Mouse (Mus musculus): Measurements from ENCODE around the gene Map3k4.
A peak's percentile ranks its signal among the peaks of the same experiment; 100 is the strongest.

Gene Map3k4

DNA sequence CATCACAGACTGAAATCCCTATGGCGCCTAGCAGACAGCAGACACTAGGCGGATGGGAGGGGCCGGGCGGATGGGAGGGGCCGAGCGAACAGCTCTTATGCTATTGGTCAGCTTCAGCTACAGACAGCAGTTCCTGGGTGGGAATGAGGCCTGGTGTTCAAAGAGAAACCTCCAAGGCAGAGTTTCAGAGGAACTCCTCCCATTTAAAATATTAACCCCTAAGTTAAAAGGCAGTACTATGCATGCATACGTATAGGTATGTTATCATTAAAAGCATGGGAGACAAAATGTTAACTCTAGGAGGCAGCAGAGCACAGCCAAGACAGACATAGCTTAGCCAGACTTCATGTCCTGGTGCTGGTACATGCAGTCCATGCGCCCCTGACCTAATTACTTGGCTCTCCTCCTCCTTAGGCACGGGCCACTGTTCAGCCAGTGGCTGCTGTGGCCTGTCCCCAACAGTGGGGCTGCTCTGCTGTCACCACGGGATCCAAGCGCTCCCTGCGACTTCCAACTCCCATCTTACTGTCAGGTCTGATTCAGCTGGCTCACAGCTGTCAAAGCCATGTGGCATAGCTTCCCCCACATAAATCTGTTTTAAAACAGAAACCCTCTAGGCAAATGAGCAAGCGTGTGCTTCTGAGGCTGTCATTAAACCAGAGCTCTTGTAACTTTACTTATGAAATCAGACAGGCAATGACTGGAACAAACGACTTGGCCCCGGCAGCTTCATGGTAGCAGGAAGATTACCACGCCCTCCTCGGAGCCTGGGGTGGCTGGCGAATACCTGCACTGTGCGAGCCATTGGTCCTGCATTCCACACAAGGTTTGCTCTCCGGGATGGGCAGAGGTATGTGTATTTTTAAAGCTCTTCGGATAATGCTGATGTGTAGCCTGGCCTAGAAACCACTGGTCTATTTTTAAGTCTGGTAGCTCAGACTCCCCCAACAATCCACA, 52.3 kb downstream of the Map3k4 start:
- DNase-seq, result peak in 1 of 2 experiments; percentile 55

DNA sequence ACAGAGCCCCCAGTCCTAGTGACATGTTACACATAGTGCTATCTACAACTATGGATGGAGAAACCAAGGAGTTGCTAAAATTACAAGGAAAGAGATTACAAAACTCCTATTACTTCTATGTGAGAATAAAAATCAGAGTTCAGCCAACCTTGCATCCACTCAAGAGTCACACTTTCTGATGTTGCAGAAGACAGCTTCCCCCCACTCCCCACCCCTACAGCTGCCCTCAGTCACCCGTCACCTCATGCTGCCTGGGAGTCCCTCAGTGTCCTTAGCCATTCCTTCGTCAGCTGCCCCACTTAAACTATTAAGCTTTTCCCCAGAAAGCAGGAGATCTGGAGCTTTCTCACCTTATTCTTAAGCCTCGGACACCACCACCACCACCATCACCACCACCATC, 54.3 kb downstream of the Map3k4 start:
- no peak for DNase-seq

DNA sequence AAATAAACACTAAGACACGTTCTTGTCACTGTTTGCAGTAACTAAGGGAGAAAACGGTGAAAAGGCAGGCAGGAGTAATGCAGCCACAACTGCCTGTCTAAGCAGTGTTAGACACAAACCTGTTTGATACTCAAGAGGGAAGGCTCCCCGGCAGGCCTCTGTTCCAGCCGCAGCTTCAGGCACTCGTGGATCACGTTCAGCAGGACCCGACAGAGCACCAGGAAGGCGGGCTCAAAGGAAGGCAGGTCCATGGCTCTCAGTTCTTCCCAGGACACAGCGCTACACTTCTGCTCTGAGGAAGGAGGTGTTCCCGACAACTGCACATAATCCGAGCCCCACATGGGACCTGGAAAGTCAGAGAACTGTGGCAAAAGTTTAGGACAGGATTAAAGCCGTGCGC, 54.8 kb downstream of the Map3k4 start:
- DNase-seq, result no peak

DNA sequence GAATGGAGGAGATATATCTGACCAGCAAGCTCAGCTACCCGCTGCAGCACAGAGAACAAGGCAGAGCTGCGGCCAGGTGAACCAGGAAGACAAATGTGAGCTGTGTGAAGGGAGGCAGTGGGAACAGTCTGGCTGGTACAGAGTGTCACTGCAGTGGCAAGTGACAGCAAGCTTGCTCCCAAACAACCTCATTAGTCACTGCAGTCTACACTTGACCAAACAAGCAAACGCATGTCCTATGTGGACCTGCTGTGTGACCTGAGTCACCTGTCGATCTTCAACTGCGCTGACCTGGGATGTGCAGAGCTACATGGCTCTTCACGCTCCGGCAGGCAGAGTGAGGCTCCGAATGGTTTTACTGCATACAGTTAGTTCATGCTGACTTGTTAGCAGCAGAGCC, 55.7 kb downstream of the Map3k4 start:
- DNase-seq, result no peak

DNA sequence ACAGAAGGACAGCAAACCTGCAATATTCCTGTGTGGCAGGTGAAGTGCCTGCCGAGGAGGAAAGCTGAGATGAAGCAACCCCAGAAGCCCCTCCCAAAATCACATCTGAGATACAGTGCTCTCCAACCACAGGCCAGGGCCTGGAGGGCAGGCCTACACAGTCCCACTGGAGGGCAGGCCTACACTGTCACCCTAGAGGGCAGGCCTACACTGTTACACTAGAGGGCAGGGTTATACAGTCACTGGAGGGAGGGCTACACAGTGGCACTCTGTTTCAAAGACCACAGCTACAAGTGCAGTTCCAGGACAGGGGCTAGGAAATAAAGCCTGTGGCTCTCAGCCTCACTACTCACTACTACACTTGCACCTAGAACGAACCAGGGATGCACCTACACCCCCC, 56.7 kb downstream of the Map3k4 start:
- peak in 1 of 2 experiments; percentile 35 for DNase-seq

DNA sequence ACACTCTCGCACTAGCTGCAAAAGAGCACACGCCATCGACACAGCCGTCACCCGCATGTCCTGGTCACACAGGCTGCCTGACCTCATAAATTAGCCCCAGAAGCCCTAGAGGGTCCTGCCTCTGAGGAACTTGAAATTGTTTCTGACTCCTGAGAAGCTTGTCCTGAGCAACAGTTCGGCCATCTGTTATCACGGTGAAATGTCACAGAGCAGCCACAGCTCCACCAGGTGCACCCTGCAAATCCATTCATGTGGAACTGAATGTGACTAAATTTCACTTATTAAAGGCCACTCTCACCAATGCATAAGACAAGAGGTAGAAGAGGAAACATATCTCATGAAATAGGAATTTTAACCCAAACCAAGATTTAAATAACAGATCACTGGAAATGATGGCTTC, 57.2 kb downstream of the Map3k4 start:
- DNase-seq, result peak; percentile 44 to 58

DNA sequence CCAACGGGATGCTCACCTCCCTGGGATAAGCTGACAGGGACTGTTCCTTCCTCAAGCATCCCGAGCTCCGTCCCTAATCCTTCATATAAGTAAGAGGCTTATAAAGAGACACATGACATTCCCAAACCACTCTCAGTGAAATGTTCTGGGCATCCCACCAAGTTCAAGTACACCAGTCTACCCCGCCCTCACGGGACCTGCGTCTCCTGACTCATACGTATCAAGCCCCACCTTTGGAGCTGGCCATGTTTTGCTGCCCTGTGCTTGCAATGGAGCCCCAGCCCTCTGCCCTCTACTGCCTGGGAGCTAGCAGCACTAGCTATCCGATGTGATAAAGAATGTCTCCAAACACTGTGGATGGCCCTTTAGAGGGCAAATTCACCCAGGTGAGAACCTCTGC, 58.6 kb downstream of the Map3k4 start:
- DNase-seq, result no peak

DNA sequence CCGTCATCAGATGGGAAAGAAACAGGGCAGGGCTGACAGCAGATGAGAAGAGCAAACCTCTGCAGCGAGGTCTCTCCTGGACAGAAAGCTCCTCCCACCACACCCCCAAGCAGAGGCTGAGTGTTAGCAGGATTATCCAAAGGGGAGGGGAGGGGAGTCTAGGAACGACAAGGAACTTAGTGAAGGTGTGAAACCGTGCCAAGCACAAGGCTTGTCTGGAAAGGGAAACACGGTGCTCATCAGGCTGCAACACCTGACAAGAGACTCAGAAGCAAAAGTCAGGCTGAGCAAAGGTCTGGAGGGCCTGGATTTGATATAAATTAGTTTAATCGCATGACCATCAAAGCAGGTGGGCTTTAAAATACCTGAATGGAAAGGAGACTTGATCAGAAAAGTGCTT, 60.1 kb downstream of the Map3k4 start:
- DNase-seq, result no peak

DNA sequence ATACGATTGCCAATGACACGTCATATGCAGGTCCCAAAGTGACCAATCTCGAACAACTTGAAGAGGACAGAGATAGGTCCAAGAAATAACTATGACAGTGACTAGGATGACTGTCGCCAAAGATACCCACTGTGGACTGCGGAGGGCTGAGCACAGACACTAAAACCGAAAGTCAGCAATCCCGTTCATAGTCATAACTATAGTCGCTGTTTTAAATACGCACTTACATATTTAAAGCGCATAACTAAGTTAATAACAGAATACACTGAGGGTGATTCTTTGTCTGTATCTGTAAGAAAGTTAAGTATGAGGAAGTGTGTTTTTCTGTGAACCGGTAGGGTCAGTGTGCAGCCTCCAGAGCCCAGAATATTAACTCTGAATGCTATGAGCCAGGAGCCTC, 62.5 kb downstream of the Map3k4 start:
- DNase-seq, result no peak

DNA sequence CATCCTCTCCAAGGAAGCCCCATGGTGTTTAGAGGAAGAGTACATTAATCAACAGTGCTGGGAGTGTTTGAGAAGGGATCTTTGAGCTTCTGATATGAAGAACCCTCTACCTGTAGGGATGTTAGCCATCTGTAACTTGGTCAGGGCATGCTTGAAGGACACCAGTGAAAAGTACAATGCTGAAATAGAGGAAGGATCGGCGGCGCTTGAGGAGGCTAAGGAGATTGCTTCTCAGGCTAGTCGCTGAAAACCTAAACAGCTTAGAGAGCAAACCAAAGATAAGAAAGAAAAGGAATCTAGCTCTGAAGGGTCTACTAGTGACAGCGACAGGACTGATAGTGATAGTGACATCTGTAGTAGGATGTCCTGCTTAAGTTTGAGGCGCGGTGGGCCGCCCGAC, 68.0 kb downstream of the Map3k4 start:
- no peak for DNase-seq

DNA sequence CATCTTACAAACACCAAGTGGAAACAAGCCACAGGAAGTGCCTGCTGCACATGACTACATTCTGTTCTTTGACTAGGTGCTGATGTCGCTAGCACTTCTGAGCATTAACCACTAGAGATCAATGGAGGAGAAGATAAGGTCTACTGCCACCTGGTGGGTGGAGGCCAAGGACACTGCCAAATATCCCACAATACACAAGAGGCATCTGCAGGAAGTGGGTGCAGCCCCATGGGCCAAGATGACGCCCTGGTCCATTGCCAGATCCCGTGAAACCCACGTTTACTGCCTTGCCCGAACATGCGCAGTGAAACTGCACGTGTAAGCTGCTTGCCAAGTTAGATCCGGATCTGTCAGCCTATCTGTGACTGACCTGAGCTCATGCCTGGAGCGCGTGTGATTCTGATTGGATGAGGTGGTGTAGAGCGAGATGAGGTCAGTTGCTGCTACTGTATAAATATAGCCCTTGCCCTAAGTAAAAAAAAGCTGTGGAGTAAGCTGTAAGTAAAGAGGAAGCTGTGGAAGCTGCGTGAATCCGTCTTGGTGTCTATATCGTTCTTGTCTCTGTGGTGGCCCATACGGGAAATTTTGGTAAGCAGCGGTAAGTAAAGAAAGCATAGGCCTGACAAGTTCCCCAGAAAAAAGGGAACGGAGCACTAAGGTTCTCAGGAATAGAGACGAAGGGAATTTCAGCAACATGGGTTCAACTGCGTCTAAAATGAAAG, 68.7 kb downstream of the Map3k4 start:
- DNase-seq, result no peak

DNA sequence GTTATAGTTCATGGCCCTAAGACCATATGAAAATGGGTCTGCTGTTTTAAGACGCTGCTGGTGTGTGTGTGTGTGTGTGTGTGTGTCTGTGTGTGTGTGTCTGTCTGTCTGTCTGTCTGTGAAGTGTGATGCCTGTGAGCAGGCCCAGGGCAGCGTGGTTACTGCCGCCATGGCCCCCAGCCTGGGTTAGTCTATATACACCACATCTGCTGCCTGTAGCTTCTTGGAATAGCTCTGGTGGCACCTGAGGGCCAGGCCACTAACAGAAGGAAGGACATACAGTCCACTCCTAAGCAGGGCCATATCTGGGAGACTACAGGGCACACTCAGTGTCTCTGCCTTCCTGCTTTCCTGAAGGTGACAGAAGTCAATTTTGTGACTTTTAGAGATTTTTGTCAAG, 77.9 kb downstream of the Map3k4 start:
- no peak for DNase-seq

DNA sequence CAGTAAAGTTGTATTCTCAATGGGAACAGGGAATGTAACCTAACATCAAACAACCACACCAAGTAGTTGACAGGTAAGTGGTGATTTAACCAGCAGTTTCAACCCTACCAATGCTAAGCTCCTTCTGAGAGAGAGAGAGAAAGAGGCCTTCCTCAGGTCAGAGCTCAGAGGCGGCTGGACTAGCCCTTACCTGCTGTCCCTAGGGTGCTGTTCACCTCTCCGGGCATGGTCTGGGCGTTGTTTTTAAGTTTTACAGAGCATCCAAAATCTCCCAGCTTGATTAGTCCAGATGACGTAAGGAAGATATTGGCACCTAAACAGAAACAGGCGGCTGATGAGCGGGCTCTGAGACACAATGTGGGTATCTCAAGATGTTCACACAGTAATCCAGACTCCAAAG, 85.9 kb downstream of the Map3k4 start:
- DNase-seq, result no peak

DNA sequence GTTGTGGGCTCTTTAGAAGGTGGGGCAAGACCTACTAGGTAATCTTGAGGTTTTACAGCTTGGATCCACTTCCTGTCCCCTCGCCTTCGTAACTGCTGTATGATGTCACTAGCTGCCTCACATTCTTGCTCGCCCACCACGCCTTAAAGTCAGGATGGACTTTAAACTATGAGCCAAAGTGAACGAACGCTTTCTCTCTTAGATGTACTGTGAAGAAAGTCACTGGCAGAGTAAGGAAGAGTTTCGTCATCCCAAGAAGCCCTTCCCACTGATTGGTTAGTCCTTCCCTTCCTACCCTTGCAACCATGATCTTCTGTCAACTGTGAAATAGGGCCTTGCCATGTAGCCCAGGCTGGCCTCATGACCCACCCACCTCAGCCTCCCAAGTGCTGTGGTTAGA, 87.5 kb downstream of the Map3k4 start:
- DNase-seq, result no peak

DNA sequence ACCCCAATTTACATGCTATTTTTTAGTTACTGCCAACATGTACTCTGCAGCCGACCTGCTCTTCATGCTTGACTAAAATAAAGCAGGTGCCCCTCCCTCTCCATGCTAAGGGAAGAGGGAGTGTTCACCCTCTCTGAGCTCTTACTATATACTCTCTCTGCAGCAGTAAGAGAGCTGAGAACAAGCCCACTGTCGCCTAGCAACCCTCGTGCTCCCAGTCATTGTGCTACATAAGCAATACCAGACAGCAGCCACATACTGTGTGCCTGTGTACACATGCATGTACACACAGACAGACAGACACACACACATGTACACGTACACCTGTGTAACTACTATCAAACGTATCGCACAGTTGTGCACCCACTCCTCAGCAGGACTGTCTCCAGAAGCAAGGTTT, 88.4 kb downstream of the Map3k4 start:
- DNase-seq, result no peak

DNA sequence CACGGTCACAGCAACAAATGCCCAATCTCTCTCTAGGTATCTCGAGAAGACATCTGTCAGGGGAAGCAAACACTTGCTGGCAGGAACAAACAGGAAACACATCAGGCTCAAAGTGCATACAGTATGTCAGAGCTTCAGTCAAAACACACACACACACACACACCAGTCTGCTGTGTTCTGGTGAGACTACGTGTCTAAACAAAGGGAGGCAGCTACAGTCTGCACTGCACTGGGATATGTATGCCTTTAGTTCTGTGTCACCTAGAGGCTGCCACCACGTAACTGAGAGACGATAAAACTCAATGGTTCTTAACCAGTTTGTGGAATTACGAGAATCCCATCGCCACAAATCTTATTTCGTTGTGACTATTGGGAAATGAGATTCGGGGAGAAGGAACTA, 88.8 kb downstream of the Map3k4 start:
- DNase-seq, result no peak

DNA sequence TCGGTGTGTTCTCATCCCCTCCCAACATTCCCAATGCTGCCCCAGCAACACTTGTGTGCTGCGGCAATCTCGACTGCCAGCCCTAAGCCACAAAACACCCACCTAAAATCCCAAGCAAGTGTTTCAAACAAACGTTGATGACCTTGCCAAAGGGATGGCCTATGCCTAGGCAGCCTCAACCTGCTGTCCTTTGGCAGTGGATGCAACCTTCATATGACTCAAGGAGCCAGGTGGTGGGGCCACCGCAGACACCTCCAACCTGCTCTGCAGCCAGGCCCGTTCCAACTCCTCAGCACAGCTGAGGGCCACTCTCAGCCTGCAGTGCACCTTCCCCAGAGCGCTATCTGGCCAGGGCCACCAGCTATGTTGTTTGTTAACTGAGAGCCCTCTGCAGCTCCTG, 90.1 kb downstream of the Map3k4 start:
- DNase-seq, result peak; percentile 65 to 69

DNA sequence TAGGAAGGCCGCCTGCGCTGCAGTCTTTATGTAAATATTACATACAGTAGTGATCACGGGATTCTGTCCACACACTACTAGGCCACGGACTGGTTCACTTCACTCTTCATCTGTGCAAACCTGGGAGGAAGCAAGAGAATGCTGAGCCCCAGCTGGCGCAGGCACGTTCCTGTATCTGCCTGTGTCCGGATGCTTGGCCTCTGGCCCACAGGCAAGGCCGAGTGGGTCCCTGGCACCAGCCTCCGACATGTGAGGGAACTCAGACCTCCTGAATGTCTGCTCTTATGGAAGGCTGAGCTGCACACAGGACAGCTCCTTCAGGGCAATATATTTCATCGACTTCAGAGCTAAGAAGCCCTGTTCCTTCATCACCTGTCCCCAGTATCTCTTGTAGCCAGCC, 90.6 kb downstream of the Map3k4 start:
- DNase-seq, result peak; percentile 62 to 64

DNA sequence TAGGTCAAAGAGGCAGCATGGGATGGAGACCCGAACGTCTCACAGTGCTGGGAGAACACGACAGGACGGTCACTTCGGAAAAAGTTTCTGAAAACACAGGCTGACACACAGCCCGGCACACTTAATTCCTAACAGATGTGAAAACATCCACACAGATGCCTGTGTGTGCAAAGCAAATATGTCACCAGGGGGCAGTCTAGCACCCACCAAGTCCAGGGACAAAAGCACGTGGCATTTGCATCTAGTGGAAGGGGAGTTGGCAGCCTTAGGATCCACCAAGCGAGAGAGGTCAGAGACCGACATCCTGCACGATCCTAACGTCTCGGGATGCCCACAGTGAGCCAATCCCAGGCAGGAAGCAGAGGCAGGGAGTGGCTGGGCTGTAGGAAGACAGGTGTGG, 92.0 kb downstream of the Map3k4 start:
- no peak for DNase-seq

DNA sequence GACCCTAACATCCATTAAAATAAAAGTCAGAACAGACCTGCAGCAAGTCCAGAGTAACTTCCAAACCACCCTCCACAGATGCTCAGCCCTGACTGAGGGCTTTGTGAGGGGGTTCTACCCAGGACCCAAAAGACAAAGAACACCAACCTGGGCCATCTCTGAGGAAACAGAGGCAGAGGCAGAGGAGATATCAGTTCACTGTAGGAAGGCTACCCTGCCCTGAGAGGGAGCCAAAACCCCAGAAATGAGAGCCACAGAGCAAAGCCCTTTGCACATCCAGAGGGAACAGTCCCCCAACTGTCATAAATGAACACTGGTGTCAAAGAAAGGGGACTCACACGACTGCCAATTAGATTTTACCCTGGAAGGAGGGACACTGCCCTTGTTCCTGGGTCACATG, 93.4 kb downstream of the Map3k4 start:
- DNase-seq, result peak in 1 of 2 experiments; percentile 29

DNA sequence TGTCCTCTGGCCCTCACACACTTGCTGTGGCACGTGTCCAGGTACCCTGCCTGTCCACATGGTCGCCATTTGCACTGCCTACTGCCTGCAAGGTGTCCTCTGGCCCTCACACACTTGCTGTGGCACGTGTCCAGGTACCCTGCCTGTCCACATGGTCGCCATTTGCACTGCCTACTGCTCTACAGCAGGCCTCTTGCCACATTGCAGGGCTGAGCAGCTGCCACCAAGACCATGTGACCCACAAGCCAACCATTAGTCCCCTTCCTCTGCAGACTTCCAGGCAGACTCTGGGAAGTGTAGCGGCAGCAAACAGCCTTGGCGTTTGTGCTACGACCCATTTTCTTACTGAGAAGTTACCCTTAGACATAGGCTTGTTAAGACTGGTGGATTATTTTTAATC, 94.0 kb downstream of the Map3k4 start:
- DNase-seq, result peak; percentile 85 to 87

DNA sequence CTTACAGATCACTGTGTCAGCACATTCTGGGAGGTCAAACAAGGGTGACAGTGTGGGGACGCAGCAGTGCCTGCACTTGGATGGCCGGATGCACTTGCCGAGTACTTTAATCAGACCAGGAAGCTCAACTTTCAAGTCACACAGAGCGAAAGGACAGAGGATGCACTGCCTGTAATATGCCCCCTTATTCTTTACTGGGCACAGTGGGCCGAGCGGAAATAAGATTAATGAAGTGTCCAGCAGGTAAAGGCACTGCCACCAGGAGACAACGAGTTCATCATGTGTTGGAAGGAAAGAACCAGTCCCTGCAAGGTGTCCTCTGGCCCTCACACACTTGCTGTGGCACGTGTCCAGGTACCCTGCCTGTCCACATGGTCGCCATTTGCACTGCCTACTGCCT, 94.5 kb downstream of the Map3k4 start:
- DNase-seq, result peak; percentile 65 to 79

DNA sequence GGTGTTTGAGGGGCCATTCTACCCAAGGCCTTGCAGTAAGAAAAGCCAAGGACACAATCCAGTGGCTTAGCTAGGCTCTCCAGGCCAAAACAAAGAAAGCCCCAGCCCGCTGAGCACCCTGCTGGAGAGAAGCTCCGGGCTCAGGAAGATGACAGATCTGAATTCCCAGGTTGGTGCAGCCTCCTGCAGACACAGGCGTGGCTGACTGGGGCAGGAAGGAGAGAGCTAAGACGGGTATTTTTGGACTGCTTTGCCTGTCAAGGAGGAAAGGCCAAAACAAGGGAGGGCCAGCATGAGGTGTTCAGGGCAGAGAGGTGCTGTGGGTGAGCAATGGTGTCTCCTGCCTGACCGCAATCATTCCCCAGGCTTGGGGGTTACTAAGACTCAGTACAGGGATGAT, 94.9 kb downstream of the Map3k4 start:
- peak; percentile 49 to 65 for DNase-seq

DNA sequence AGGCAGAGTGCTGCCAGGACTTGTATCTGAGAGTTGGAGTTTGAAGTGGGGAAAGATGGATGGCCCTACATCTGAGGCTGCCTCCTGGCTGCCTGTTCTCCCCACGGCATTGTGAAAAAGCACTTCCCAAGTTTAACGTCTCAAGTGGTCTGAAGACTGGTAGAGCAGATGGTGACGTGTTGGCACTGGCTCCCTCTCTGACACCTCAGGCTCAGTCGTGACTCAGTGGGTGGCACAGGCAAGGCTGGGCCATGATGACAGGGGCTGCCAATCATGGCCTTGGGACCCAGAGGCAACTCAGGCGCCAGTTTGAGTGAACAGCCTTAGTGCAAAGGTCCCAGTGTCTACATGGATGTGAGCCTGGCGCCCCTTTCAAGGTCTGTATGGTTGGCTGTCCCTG, 96.7 kb downstream of the Map3k4 start:
- DNase-seq, result peak; percentile 61 to 72
